Mouse (Mus musculus): Measurements from ENCODE around the gene Tep1. TPM values are rescaled to one million over a fixed set of nuclear protein-coding genes. Genes with fewer than 3 reads are reported as not detected.

The Tep1 gene
- 27.8 TPM for polyA plus RNA-seq (2017; shearing (Covaris generic))

GRCm38 (mm10) chr14:50869889-50870804, at the start of gene Tep1:
Gene Tep1 (minus strand): TSS chr14:50870560.

GRCm38 (mm10) chr14:50897374-50897765, 27.0 kb upstream of the Tep1 start, which contains the start of gene Klhl33:
Gene Klhl33 (minus strand): TSS chr14:50897507.

GRCm38 (mm10) chr14:50807487-50808072, 62.8 kb downstream of the Tep1 start, which contains the start of the genes Ccnb1ip1 and Parp2:
Gene Ccnb1ip1 (minus strand): TSS chr14:50807732.
Gene Parp2 (plus strand): TSS chr14:50807841.

GRCm38 (mm10) chr14:50785251-50785637, 85.1 kb downstream of the Tep1 start, which contains the start of gene Ttc5:
Gene Ttc5 (minus strand): TSS chr14:50785519.

Other genes starting within 250 kb of the Tep1 start
- gene Olfr745, start 231.2 kb downstream of the Tep1 start, polyA plus RNA-seq (2017; shearing (Covaris generic)): not detected
- gene Olfr746, start 223.5 kb downstream of the Tep1 start, polyA plus RNA-seq (2017; shearing (Covaris generic)): not detected
- gene Olfr747, start 177.4 kb downstream of the Tep1 start, polyA plus RNA-seq (2017; shearing (Covaris generic)): not detected
- gene Olfr748, start 163.2 kb downstream of the Tep1 start, polyA plus RNA-seq (2017; shearing (Covaris generic)): not detected
- not detected for gene Olfr749, start 125.5 kb downstream of the Tep1 start, polyA plus RNA-seq (2017; shearing (Covaris generic))
- gene Ttc5, start 85.0 kb downstream of the Tep1 start, polyA plus RNA-seq (2017; shearing (Covaris generic)): 113 TPM
- gene Ccnb1ip1, start 62.8 kb downstream of the Tep1 start, polyA plus RNA-seq (2017; shearing (Covaris generic)): not detected
- gene Parp2, start 62.7 kb downstream of the Tep1 start, polyA plus RNA-seq (2017; shearing (Covaris generic)): 83.4 TPM
- gene Klhl33, start 26.9 kb upstream of the Tep1 start, polyA plus RNA-seq (2017; shearing (Covaris generic)): 0.05 TPM
- gene Osgep, start 54.3 kb upstream of the Tep1 start, polyA plus RNA-seq (2017; shearing (Covaris generic)): 94.6 TPM
- 66.3 TPM for gene Apex1, start 54.4 kb upstream of the Tep1 start, polyA plus RNA-seq (2017; shearing (Covaris generic))
- gene Pip4p1, start 60.3 kb upstream of the Tep1 start, polyA plus RNA-seq (2017; shearing (Covaris generic)): 8.1 TPM
- 80.7 TPM for gene Pnp, start 60.5 kb upstream of the Tep1 start, polyA plus RNA-seq (2017; shearing (Covaris generic))
- gene Gm49342, start 74.0 kb upstream of the Tep1 start, polyA plus RNA-seq (2017; shearing (Covaris generic)): not detected
- 0.83 TPM for gene Pnp2, start 85.4 kb upstream of the Tep1 start, polyA plus RNA-seq (2017; shearing (Covaris generic))
- not detected for gene Rnase10, start 137.2 kb upstream of the Tep1 start, polyA plus RNA-seq (2017; shearing (Covaris generic))
- gene Rnase9, start 171.3 kb upstream of the Tep1 start, polyA plus RNA-seq (2017; shearing (Covaris generic)): not detected
- not detected for gene Rnase11, start 179.6 kb upstream of the Tep1 start, polyA plus RNA-seq (2017; shearing (Covaris generic))
- not detected for gene Rnase12, start 187.1 kb upstream of the Tep1 start, polyA plus RNA-seq (2017; shearing (Covaris generic))
- gene Olfr750, start 203.9 kb upstream of the Tep1 start, polyA plus RNA-seq (2017; shearing (Covaris generic)): not detected
- gene Rnase4, start 220.5 kb upstream of the Tep1 start, polyA plus RNA-seq (2017; shearing (Covaris generic)): 22.8 TPM
- gene Ang, start 220.6 kb upstream of the Tep1 start, polyA plus RNA-seq (2017; shearing (Covaris generic)): 4.4 TPM
- not detected for gene Eddm3b, start 243.9 kb upstream of the Tep1 start, polyA plus RNA-seq (2017; shearing (Covaris generic))